Mouse (Mus musculus): ENCODE measurements around the gene Chrnb2. TPM values are rescaled to one million over a fixed set of nuclear protein-coding genes. Genes with fewer than 3 reads are reported as not detected.

Chrnb2 gene
- total and polyA plus RNA-seq, 3 experiments, result 1.6 to 4.0 TPM; not detected in 1

DNA sequence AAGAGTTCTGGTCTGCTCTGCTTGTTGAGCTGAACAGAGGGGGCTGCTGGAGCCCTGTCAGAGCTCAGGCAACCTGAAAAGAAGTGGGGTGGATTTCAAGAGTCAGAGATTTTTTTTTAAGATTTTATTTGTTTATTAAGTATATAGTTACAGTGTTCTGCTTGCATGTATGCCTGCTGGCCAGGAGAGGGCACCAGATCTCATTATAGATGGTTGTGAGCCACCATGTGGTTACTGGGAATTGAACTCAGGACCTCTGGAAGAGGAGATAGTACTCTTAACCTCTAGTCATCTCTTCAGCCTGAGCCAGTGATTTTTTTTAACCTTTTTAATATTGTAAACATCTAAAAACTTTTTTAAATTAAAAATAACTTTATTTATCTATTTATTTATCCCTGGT lies 46.4 kb upstream of the Chrnb2 start:
- no peak overlapping the region for H3K27ac ChIP-seq (ENCODE audit: control insufficient read depth, low read depth, low read length)
- H3K9me3 ChIP-seq (replicated peaks; ENCODE audit: insufficient read depth, low read length), result no peaks in the 10 kb centered on the region
- no peak overlapping the region for H3K4me3 ChIP-seq (ENCODE audit: control insufficient read depth in 1 of 2, insufficient read depth in 1 of 2, low read depth in 2 of 2, low read length in 2 of 2)
- peaks cover 0 to 8% of the 10 kb centered on the region in 2 experiments; a peak in 2 of 4 replicates for H3K36me3 ChIP-seq (ENCODE audit: control insufficient read depth in 1 of 2, insufficient read depth in 2 of 2, low read length in 2 of 2)
- H3K79me2 ChIP-seq (ENCODE audit: control insufficient read depth, insufficient read depth, low read length, poor library complexity), result no peaks in the 10 kb centered on the region
- DNase-seq (ENCODE audit: low read depth, low spot score), result peak; percentile 74
- H3K4me1 ChIP-seq (ENCODE audit: control insufficient read depth in 1 of 2, insufficient read depth in 2 of 2, low read length in 2 of 2), result peaks cover 2 to 14% of the 10 kb centered on the region in 2 experiments; a peak in 3 of 4 replicates
- H3K9ac ChIP-seq (ENCODE audit: control insufficient read depth, low read depth, low read length, poor library complexity, severe bottlenecking), result no peak overlapping the region
- no peaks in the 10 kb centered on the region for H3K27me3 ChIP-seq (ENCODE audit: control insufficient read depth in 1 of 2, insufficient read depth in 2 of 2, low read length in 2 of 2)
- TF ChIP-seq MYB (IDR thresholded peaks at IDR 0.05; ENCODE audit: low read depth, low read length) (no peak), E2F4 (IDR thresholded peaks at IDR 0.05; ENCODE audit: borderline replicate concordance, low read depth, low read length) (no peak), UBTF (IDR thresholded peaks at IDR 0.05; ENCODE audit: borderline replicate concordance, insufficient read depth, low read depth, low read length) (no peak), CHD2 (IDR thresholded peaks at IDR 0.05; ENCODE audit: low read length) (no peak), MAFK (IDR thresholded peaks at IDR 0.05; ENCODE audit: borderline replicate concordance, low read depth, low read length) (no peak), MAZ (IDR thresholded peaks at IDR 0.05; ENCODE audit: low read depth, low read length) (no peak), SMC3 (IDR thresholded peaks at IDR 0.05; ENCODE audit: low read depth, low read length) (peak; percentile 79), NRF1 (IDR thresholded peaks at IDR 0.05; ENCODE audit: insufficient read depth, low read depth, low read length, poor library complexity, severe bottlenecking) (no peak), ELF1 (IDR thresholded peaks at IDR 0.05; ENCODE audit: low read depth, low read length) (no peak), KAT2A (conservative IDR thresholded peaks at IDR 0.05; ENCODE audit: low read depth, low read length) (no peak), RCOR1 (IDR thresholded peaks at IDR 0.05; ENCODE audit: low read depth, low read length) (0 out of 2 replicates have a peak, but pooled peaks have one; percentile 13), SIN3A (IDR thresholded peaks at IDR 0.05; ENCODE audit: low read length) (no peak), CTCF (IDR thresholded peaks at IDR 0.05 in 2 of 3, conservative IDR thresholded peaks at IDR 0.05 in 1 of 3; ENCODE audit: control insufficient read depth in 1 of 3, insufficient read depth in 1 of 3, low read depth in 2 of 3, low read length in 3 of 3, poor library complexity in 1 of 3, severe bottlenecking in 1 of 3) (peak; percentile 49 to 80 (median 55)), TCF12 (IDR thresholded peaks at IDR 0.05; ENCODE audit: low read depth, low read length) (no peak), GATA1 (IDR thresholded peaks at IDR 0.05; ENCODE audit: low read depth, low read length) (no peak), ZNF384 (IDR thresholded peaks at IDR 0.05; ENCODE audit: low read depth, low read length) (peak; percentile 19; the same call in 1 of the 2 replicates), ZC3H11A (IDR thresholded peaks at IDR 0.05; ENCODE audit: low read depth, low read length) (peak; percentile 55), HCFC1 (IDR thresholded peaks at IDR 0.05; ENCODE audit: low read depth, low read length) (no peak), TAL1 (IDR thresholded peaks at IDR 0.05; ENCODE audit: low read length) (no peak), JUND (IDR thresholded peaks at IDR 0.05; ENCODE audit: low read depth, low read length) (no peak), CHD1 (IDR thresholded peaks at IDR 0.05; ENCODE audit: low read depth, low read length) (no peak), POLR2A (IDR thresholded peaks at IDR 0.05; ENCODE audit: control insufficient read depth in 1 of 2, insufficient read depth in 1 of 2, low read depth in 1 of 2, low read length in 2 of 2, poor library complexity in 1 of 2) (no peak), NELFE (IDR thresholded peaks at IDR 0.05; ENCODE audit: low read depth, low read length) (no peak), MEF2A (IDR thresholded peaks at IDR 0.05; ENCODE audit: extremely low read depth, insufficient replicate concordance, low read depth, low read length, poor library complexity, severe bottlenecking) (no peak), USF2 (IDR thresholded peaks at IDR 0.05; ENCODE audit: borderline replicate concordance in 1 of 2, insufficient read depth in 1 of 2, low read depth in 1 of 2, low read length in 2 of 2) (no peak), EP300 (IDR thresholded peaks at IDR 0.05; ENCODE audit: low read depth in 1 of 2, low read length in 2 of 2) (no peak), GABPA (IDR thresholded peaks at IDR 0.05; ENCODE audit: low read depth, low read length) (no peak), MXI1 (IDR thresholded peaks at IDR 0.05; ENCODE audit: low read depth, low read length) (no peak), POLR2AphosphoS5 (IDR thresholded peaks at IDR 0.05; ENCODE audit: borderline replicate concordance, low read depth, low read length) (no peak), ZMIZ1 (IDR thresholded peaks at IDR 0.05; ENCODE audit: low read depth, low read length) (no peak), RAD21 (IDR thresholded peaks at IDR 0.05; ENCODE audit: low read depth, low read length) (peak; percentile 63), ETS1 (IDR thresholded peaks at IDR 0.05; ENCODE audit: low read depth, low read length) (no peak), ZKSCAN1 (IDR thresholded peaks at IDR 0.05; ENCODE audit: low read depth, low read length) (no peak), BHLHE40 (IDR thresholded peaks at IDR 0.05; ENCODE audit: borderline replicate concordance, low read depth, low read length) (no peak), POLR2AphosphoS2 (IDR thresholded peaks at IDR 0.05; ENCODE audit: low read length) (no peak), USF1 (IDR thresholded peaks at IDR 0.05; ENCODE audit: low read depth, low read length) (no peak), MAX (IDR thresholded peaks at IDR 0.05; ENCODE audit: low read length) (no peak), MYC (IDR thresholded peaks at IDR 0.05; ENCODE audit: low read depth, low read length) (peak; percentile 91)
